Mouse (Mus musculus): Measurements from ENCODE around the gene Nlrp6. TPM values are rescaled to one million over a fixed set of nuclear protein-coding genes. Genes with fewer than 3 reads are reported as not detected.

Gene Nlrp6
- polyA plus RNA-seq, 2 experiments: 2.6 to 6.3 TPM

DNA sequence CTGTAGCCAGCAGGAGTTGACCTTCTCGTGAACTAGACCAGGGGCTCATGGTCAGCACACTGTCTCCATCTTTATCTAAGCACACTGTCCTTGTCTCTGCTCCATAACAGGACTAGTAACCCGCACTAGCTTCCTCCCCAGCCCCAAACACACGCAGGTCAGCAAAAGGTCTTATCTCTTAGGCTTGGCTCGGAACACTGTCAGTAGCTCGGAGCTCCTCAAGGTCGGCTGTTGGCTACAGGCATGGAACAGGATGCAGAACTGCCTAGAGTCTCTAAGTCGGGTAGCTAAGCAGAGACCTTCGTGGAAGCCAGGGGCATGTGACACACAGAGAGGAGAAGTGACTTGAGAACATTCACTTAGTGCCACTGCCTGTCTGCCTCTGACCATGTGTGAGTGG, 27.5 kb downstream of the Nlrp6 start:
- Histone ChIP-seq H3K36me3 (replicated peaks; ENCODE audit: control insufficient read depth, insufficient read depth, low read depth) (no peaks in the 10 kb centered on the region; the same call in 1 of the 2 replicates), H3K4me2 (ENCODE audit: low read depth) (no peak overlapping the region), H3K27ac (no peak overlapping the region), H3K4me1 (replicated peaks; ENCODE audit: control insufficient read depth in 2 of 2, insufficient read depth in 2 of 2, low read length in 1 of 2) (peaks cover 0 to 13% of the 10 kb centered on the region in 2 experiments; a peak in 2 of 4 replicates), H3K9ac (replicated peaks) (no peak overlapping the region), H3K9me3 (ENCODE audit: control insufficient read depth, low read length) (no peaks in the 10 kb centered on the region), H3K4me3 (ENCODE audit: insufficient read depth in 1 of 2, low read depth in 2 of 2, low read length in 2 of 2) (no peak overlapping the region), H3K27me3 (ENCODE audit: control insufficient read depth, insufficient read depth, low read length) (no peaks in the 10 kb centered on the region)
- TF ChIP-seq CTCF (IDR thresholded peaks at IDR 0.05; ENCODE audit: low read depth) (no peak), EP300 (IDR thresholded peaks at IDR 0.05; ENCODE audit: low read depth) (no peak)
- WGBS (ENCODE audit: insufficient replicate concordance): 29% methylated on average over 8 of the region's 8 CpGs
- ATAC-seq (ENCODE audit: insufficient read depth) (peak; percentile 16; the same call in 1 of the 2 replicates), DNase-seq (ENCODE audit: low read depth in 3 of 3, low spot score in 3 of 3) (no peak)

DNA sequence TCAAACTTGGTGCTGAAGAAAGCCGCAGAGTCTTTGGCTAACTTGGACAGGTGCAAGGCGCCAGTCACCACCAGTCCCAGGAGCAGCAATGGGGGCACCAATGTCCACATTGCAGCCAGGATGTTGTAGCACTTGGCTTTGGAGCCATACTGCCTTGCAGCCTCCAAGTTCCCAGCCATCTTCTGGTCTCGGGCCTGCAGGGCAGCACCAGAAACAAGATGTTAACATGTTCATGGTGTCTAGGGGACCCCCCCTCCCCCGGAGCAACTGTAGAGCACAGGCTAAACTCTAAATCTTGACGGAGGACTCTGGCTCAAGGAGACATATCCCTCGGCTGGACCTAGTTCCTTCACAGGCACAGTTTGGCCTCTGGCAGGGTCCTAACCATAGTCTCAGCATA, 28.6 kb downstream of the Nlrp6 start:
- H3K27me3 ChIP-seq (ENCODE audit: control insufficient read depth, insufficient read depth, low read length): no peaks in the 10 kb centered on the region
- TF ChIP-seq EP300 (IDR thresholded peaks at IDR 0.05; ENCODE audit: low read depth) (no peak), CTCF (IDR thresholded peaks at IDR 0.05; ENCODE audit: low read depth) (no peak)
- ATAC-seq (ENCODE audit: insufficient read depth) (no peak), DNase-seq (ENCODE audit: low read depth in 3 of 3, low spot score in 3 of 3) (no peak)
- peaks cover 0 to 17% of the 10 kb centered on the region in 2 experiments; a peak in 2 of 4 replicates for H3K4me1 ChIP-seq (replicated peaks; ENCODE audit: control insufficient read depth in 2 of 2, insufficient read depth in 2 of 2, low read length in 1 of 2)
- WGBS (ENCODE audit: insufficient replicate concordance): 61% methylated on average over 6 of the region's 6 CpGs
- no peaks in the 10 kb centered on the region; the same call in 1 of the 2 replicates for H3K36me3 ChIP-seq (replicated peaks; ENCODE audit: control insufficient read depth, insufficient read depth, low read depth)
- H3K27ac ChIP-seq: no peak overlapping the region
- no peak overlapping the region for H3K4me2 ChIP-seq (ENCODE audit: low read depth)
- no peak overlapping the region for H3K9ac ChIP-seq (replicated peaks)
- H3K9me3 ChIP-seq (ENCODE audit: control insufficient read depth, low read length): no peaks in the 10 kb centered on the region
- H3K4me3 ChIP-seq (ENCODE audit: insufficient read depth in 1 of 2, low read depth in 2 of 2, low read length in 2 of 2): no peak overlapping the region

DNA sequence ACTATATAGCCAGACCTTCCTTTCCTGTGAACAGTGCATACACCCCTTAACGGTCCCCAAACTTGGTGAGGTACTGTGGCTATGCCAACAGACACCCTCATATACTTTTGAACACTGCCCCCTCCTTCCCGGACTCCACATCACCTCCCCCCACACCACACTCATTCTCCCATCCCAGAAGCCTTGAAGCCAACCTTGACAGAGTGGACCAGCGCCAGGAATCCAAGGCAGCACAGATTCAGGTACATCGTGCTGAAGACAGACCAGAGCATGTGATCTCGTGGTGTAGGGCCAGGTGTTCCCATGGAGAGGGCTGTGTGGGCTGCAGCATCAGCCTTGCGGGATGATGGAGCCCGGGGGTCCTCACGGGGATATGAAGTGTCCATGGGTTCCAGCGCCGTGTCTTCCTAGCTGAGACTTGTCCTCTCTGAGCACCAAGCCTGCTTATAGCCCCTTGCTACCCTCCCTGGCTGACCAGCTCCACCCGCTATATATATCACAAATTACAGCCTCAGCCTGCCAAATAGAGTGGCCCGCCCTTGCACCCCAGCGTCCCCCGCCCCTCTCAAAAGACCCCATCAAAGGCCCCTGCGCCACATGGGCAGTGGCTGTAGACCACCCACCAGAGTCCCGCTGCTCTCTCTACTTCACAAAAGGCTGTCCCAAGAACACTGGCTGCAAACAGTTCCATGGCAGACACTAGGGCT, 29.3 kb downstream of the Nlrp6 start, which contains the start of gene Ifitm5:
TSS of gene Ifitm5 (minus strand) at position 468 of the 707 bp plus-strand sequence.
- DNase-seq (ENCODE audit: low read depth in 3 of 3, low spot score in 3 of 3) (no peak), ATAC-seq (ENCODE audit: insufficient read depth) (no peak)
- no peak within 1 kb of the TSS for H3K4me3 ChIP-seq (ENCODE audit: insufficient read depth in 1 of 2, low read depth in 2 of 2, low read length in 2 of 2)
- no peaks in the 10 kb centered on the region for H3K9me3 ChIP-seq (ENCODE audit: control insufficient read depth, low read length)
- H3K27ac ChIP-seq: no peak within 1 kb of the TSS
- TF ChIP-seq CTCF (IDR thresholded peaks at IDR 0.05; ENCODE audit: low read depth) (no peak), EP300 (IDR thresholded peaks at IDR 0.05; ENCODE audit: low read depth) (no peak)
- peaks cover 0 to 17% of the 10 kb centered on the region in 2 experiments; a peak in 2 of 4 replicates for H3K4me1 ChIP-seq (replicated peaks; ENCODE audit: control insufficient read depth in 2 of 2, insufficient read depth in 2 of 2, low read length in 1 of 2)
- H3K36me3 ChIP-seq (replicated peaks; ENCODE audit: control insufficient read depth, insufficient read depth, low read depth): no peaks in the 10 kb centered on the region; the same call in 1 of the 2 replicates
- H3K27me3 ChIP-seq (ENCODE audit: control insufficient read depth, insufficient read depth, low read length): no peaks in the 10 kb centered on the region
- H3K9ac ChIP-seq (replicated peaks): no peak within 1 kb of the TSS
- 72% methylated on average over 16 of the region's 16 CpGs for WGBS (ENCODE audit: insufficient replicate concordance)
- no peak within 1 kb of the TSS for H3K4me2 ChIP-seq (ENCODE audit: low read depth)

DNA sequence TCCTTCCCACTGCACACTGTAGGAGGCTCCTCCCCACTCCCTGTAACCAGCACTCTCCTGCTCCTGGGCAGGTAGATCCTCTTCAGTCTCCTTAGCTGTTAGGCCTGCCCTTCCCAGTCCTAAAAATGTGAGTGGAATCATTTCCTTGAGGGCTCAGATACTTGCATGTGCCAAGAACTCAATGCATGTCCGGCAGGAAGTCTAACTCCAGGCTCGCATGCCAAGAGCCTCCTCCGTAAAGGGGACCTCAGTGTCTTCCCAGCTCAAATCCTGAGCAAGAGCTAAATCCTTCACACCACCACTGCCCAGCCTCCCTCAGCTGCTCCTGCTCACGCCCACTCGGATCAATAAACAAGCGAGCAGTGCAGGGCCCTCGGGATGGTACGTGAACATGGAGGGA, 30.3 kb downstream of the Nlrp6 start:
- Histone ChIP-seq H3K27ac (no peak overlapping the region), H3K9me3 (ENCODE audit: control insufficient read depth, low read length) (no peaks in the 10 kb centered on the region), H3K4me3 (ENCODE audit: insufficient read depth in 1 of 2, low read depth in 2 of 2, low read length in 2 of 2) (no peak overlapping the region), H3K36me3 (replicated peaks; ENCODE audit: control insufficient read depth, insufficient read depth, low read depth) (no peaks in the 10 kb centered on the region; the same call in 1 of the 2 replicates), H3K27me3 (ENCODE audit: control insufficient read depth, insufficient read depth, low read length) (no peaks in the 10 kb centered on the region), H3K9ac (replicated peaks) (no peak overlapping the region), H3K4me2 (ENCODE audit: low read depth) (no peak overlapping the region), H3K4me1 (replicated peaks; ENCODE audit: control insufficient read depth in 2 of 2, insufficient read depth in 2 of 2, low read length in 1 of 2) (peaks cover under 1 to 18% of the 10 kb centered on the region in 2 experiments; a peak in 3 of 4 replicates)
- ATAC-seq (ENCODE audit: insufficient read depth): no peak
- 66% methylated on average over 8 of the region's 8 CpGs for WGBS (ENCODE audit: insufficient replicate concordance)
- TF ChIP-seq CTCF (IDR thresholded peaks at IDR 0.05; ENCODE audit: low read depth) (no peak), EP300 (IDR thresholded peaks at IDR 0.05; ENCODE audit: low read depth) (no peak)
- no peak for DNase-seq (ENCODE audit: low read depth in 3 of 3, low spot score in 3 of 3)

DNA sequence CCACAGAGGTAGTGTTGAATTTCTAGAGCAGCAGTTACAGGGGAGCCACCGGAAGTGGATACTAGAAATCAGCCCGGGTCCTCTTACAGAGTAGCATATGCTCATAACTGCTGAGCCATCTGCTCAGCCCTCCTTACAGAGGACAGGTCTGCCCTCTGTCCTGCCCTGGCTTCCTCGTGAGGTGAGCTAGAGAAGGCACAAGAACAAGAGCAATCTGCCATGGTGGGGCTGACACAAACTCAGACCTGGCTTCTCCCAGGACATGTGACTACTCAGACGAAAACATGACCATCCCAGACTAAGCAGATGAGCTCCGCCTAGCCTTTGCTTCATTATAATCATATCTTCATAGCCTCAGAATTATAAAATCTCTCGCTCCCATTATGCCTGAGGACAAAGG, 31.1 kb downstream of the Nlrp6 start:
- H3K4me1 ChIP-seq (replicated peaks; ENCODE audit: control insufficient read depth in 2 of 2, insufficient read depth in 2 of 2, low read length in 1 of 2): peaks cover 3 to 24% of the 10 kb centered on the region in 2 experiments; a peak in 3 of 4 replicates
- H3K9ac ChIP-seq (replicated peaks): no peak overlapping the region
- no peak overlapping the region for H3K27ac ChIP-seq
- H3K27me3 ChIP-seq (ENCODE audit: control insufficient read depth, insufficient read depth, low read length): no peaks in the 10 kb centered on the region
- ATAC-seq (ENCODE audit: insufficient read depth): no peak
- H3K9me3 ChIP-seq (ENCODE audit: control insufficient read depth, low read length): no peaks in the 10 kb centered on the region
- H3K36me3 ChIP-seq (replicated peaks; ENCODE audit: control insufficient read depth, insufficient read depth, low read depth): no peaks in the 10 kb centered on the region
- no peak overlapping the region for H3K4me3 ChIP-seq (ENCODE audit: insufficient read depth in 1 of 2, low read depth in 2 of 2, low read length in 2 of 2)
- 52% methylated on average over 6 of the region's 6 CpGs for WGBS (ENCODE audit: insufficient replicate concordance)
- no peak overlapping the region for H3K4me2 ChIP-seq (ENCODE audit: low read depth)
- TF ChIP-seq EP300 (IDR thresholded peaks at IDR 0.05; ENCODE audit: low read depth) (no peak), CTCF (IDR thresholded peaks at IDR 0.05; ENCODE audit: low read depth) (no peak)
- no peak for DNase-seq (ENCODE audit: low read depth in 3 of 3, low spot score in 3 of 3)

Measured in liver, embryonic 14.5 days (tissue).